In genomic region chr11:58025881-58026280, GRCm38 (mm10) we compare ENCODE assay signal across 23 mouse cellular contexts. TPM values are rescaled to one million over a fixed set of nuclear protein-coding genes. Genes with fewer than 3 reads are reported as not detected.
A peak's percentile ranks its signal among the peaks of the same experiment; 100 is the strongest.
DNase-seq lines count a peak whose midpoint lies in the region; ATAC-seq and TF ChIP-seq lines count a peak whose summit lies in the region.
"Had no signal": no experiment of that assay in that cellular context is flagged by ENCODE, and none has a peak within 500 bp of the region (broad histone marks: within the 10 kb centered on the region; RNA-seq: fewer than 3 reads in every experiment).

No protein-coding gene starts in this region.

- TF ChIP-seq EP300 in liver, postnatal 0 days (IDR thresholded peaks at IDR 0.05; ENCODE audit: low read depth), result no peak
- TF ChIP-seq EP300 in stomach, postnatal 0 days (optimal IDR thresholded peaks at IDR 0.05), result no peak

- no peak overlapping the region for H3K9ac ChIP-seq in liver, embryonic 13.5 days
- no peak overlapping the region for H3K9ac ChIP-seq in liver, postnatal 0 days (replicated peaks)
- no peak overlapping the region for H3K9ac ChIP-seq in stomach, postnatal 0 days (ENCODE audit: low read length)
- H3K9ac ChIP-seq: hindbrain, embryonic 12.5 days; limb, embryonic 13.5 days; midbrain, embryonic 15.5 days; neural tube, embryonic 12.5 days had no signal

- H3K4me3 ChIP-seq in liver, embryonic 13.5 days (replicated peaks), result no peak overlapping the region
- H3K4me3 ChIP-seq in liver, postnatal 0 days (ENCODE audit: low read depth, low read length), result no peak overlapping the region
- no peak overlapping the region for H3K4me3 ChIP-seq in stomach, postnatal 0 days (ENCODE audit: low read depth, low read length)
- H3K4me3 ChIP-seq: erythroblast, embryonic 14.5 days; hindbrain, embryonic 12.5 days; layer of hippocampus, adult 2 months; limb, embryonic 13.5 days; midbrain, embryonic 15.5 days; neural tube, embryonic 12.5 days had no signal

- peak; percentile 36 for DNase-seq in kidney, adult 11 months
- DNase-seq in kidney, postnatal 10 days, result no peak
- DNase-seq in liver, embryonic 13.5 days, result no peak
- no peak for DNase-seq in liver, postnatal 0 days
- peak; percentile 52 to 59 for DNase-seq in kidney, postnatal 36 days
- no peak for DNase-seq in stomach, postnatal 0 days (ENCODE audit: low spot score)
- no peak for DNase-seq in layer of hippocampus, adult 9-10 months (ENCODE audit: low spot score)
- DNase-seq: adrenal gland, adult 2 months; adrenal gland, postnatal 36 days; cerebellum, adult 18-20 months; lung, adult 2 months; lung, postnatal 14 days; right cerebral cortex, adult 18-20 months; spleen, adult 18-20 months had no signal

- 65% methylated on average over 4 of the region's 4 CpGs for WGBS in liver, embryonic 13.5 days (ENCODE audit: insufficient replicate concordance)
- WGBS in liver, postnatal 0 days (ENCODE audit: insufficient replicate concordance), result 52% methylated on average over 4 of the region's 4 CpGs
- 63% methylated on average over 4 of the region's 4 CpGs for WGBS in stomach, postnatal 0 days

- no peak for TF ChIP-seq CTCF in liver, postnatal 0 days (IDR thresholded peaks at IDR 0.05; ENCODE audit: low read depth)
- no peak for TF ChIP-seq CTCF in stomach, postnatal 0 days (IDR thresholded peaks at IDR 0.05; ENCODE audit: low read depth)

- peaks cover 6% of the 10 kb centered on the region for H3K36me3 ChIP-seq in liver, embryonic 13.5 days
- no peaks in the 10 kb centered on the region for H3K36me3 ChIP-seq in liver, postnatal 0 days (replicated peaks; ENCODE audit: insufficient read depth, low read length)
- no peaks in the 10 kb centered on the region for H3K36me3 ChIP-seq in stomach, postnatal 0 days (ENCODE audit: control insufficient read depth, insufficient read depth, low read length)
- H3K36me3 ChIP-seq: hindbrain, embryonic 12.5 days; midbrain, embryonic 15.5 days; neural tube, embryonic 12.5 days had no signal

- peak overlapping the region; percentile 19; the same call in 1 of the 2 replicates for H3K27ac ChIP-seq in liver, embryonic 13.5 days
- no peak overlapping the region for H3K27ac ChIP-seq in liver, postnatal 0 days (ENCODE audit: low read depth)
- peak overlapping the region; percentile 72 for H3K27ac ChIP-seq in stomach, postnatal 0 days (replicated peaks)
- H3K27ac ChIP-seq: hindbrain, embryonic 12.5 days; layer of hippocampus, adult 2 months; limb, embryonic 13.5 days; midbrain, embryonic 15.5 days; neural tube, embryonic 12.5 days had no signal

- no peaks in the 10 kb centered on the region for H3K27me3 ChIP-seq in liver, embryonic 13.5 days
- no peaks in the 10 kb centered on the region for H3K27me3 ChIP-seq in liver, postnatal 0 days (ENCODE audit: insufficient read depth, low read length)
- H3K27me3 ChIP-seq in stomach, postnatal 0 days (ENCODE audit: control insufficient read depth, insufficient read depth, low read length), result no peaks in the 10 kb centered on the region
- H3K27me3 ChIP-seq: hindbrain, embryonic 12.5 days; limb, embryonic 13.5 days; midbrain, embryonic 15.5 days; neural tube, embryonic 12.5 days had no signal

- H3K9me3 ChIP-seq in liver, embryonic 13.5 days (replicated peaks), result no peaks in the 10 kb centered on the region
- H3K9me3 ChIP-seq in liver, postnatal 0 days (ENCODE audit: low read length), result no peaks in the 10 kb centered on the region
- H3K9me3 ChIP-seq in stomach, postnatal 0 days (ENCODE audit: control insufficient read depth, low read length), result no peaks in the 10 kb centered on the region
- H3K9me3 ChIP-seq: hindbrain, embryonic 12.5 days; limb, embryonic 13.5 days; midbrain, embryonic 15.5 days; neural tube, embryonic 12.5 days had no signal

- no peak overlapping the region for H3K4me2 ChIP-seq in liver, embryonic 13.5 days
- no peak overlapping the region for H3K4me2 ChIP-seq in liver, postnatal 0 days (ENCODE audit: low read depth, low read length)
- H3K4me2 ChIP-seq in stomach, postnatal 0 days (replicated peaks; ENCODE audit: low read depth), result no peak overlapping the region
- H3K4me2 ChIP-seq: hindbrain, embryonic 12.5 days; limb, embryonic 13.5 days; liver, embryonic 11.5 days; midbrain, embryonic 15.5 days; neural tube, embryonic 12.5 days had no signal

- H3K4me1 ChIP-seq in liver, embryonic 13.5 days (replicated peaks), result peaks cover 91% of the 10 kb centered on the region
- H3K4me1 ChIP-seq in liver, postnatal 0 days (ENCODE audit: insufficient read depth), result peaks cover 71% of the 10 kb centered on the region
- peaks cover 15% of the 10 kb centered on the region for H3K4me1 ChIP-seq in stomach, postnatal 0 days (replicated peaks; ENCODE audit: control insufficient read depth, insufficient read depth)
- H3K4me1 ChIP-seq: neural tube, embryonic 12.5 days had no signal

- no peak for ATAC-seq in liver, embryonic 13.5 days (ENCODE audit: low read depth)
- no peak for ATAC-seq in liver, postnatal 0 days
- ATAC-seq in stomach, postnatal 0 days (ENCODE audit: low FRiP score, low TSS enrichment), result no peak
- ATAC-seq: CD4-positive, CD25-positive, alpha-beta regulatory T cell, adult 4 months; forebrain, embryonic 16.5 days; midbrain, embryonic 15.5 days had no signal

RNA-seq across cellular contexts. Expression of gene Larp1, which starts 17.0 kb away (rescaled TPM):
- polyA plus RNA-seq in liver, embryonic 13.5 days (2015; fragmentation: Nextera tagmentation; extraction: Ambion mirVana), result 19.9 and 21.6 TPM in 2 replicates
- 10.8 and 11.0 TPM in 2 replicates for polyA plus RNA-seq in liver, postnatal 0 days (2015; fragmentation: Nextera tagmentation; extraction: Ambion mirVana)
- 11.6 and 12.8 TPM in 2 replicates for polyA plus RNA-seq in stomach, postnatal 0 days (2015; fragmentation: Nextera tagmentation; extraction: Ambion mirVana)

Comparison
In these comparisons a context has a peak if more than half of its experiments do, and no peak if none do; other contexts are left out.
1. DNase-seq: peak in kidney, adult 11 months (single experiment) and kidney, postnatal 36 days (2 of 2); none in kidney, postnatal 10 days (single experiment), liver, embryonic 13.5 days (single experiment), liver, postnatal 0 days (single experiment), stomach, postnatal 0 days (single experiment) and layer of hippocampus, adult 9-10 months (single experiment).